Mouse (Mus musculus) c-Kit-positive CD71-positive TER-119-negative erythroid progenitor cells, embryonic 14.5 days (primary cell): ENCODE measurements around the gene Arrdc2.
"Not testable (repeated sequence)": the region's sequence is repeated elsewhere in the genome, so short reads cannot be mapped to it uniquely, and the experiment has no call there.

Source experiments
- DNase-seq: peaks from one replicate; pipeline ENCODE4 v3.0.0-alpha.2; 2013; ENCODE audit warnings: low read depth

The Arrdc2 gene

DNA sequence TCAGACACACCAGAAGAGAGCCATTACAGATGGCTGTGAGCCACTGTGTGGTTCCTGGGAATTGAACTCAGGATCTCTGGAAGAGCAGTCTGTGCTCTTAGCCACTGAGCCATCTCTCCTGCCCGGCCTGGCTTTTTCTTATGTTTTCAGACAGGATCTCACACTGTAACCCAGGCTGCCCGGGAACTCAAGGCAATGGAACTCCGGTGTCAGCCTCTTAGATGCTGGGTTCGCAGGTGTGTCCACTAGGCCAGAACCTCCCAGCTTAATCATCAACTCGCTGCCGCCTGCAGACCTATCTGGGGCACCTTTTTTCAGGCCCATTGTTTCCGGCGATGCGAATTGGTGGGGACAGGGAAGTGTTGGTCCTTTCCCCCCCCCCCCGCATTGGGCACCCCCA is 1.1 kb upstream of the Arrdc2 start:
- no peak for DNase-seq

DNA sequence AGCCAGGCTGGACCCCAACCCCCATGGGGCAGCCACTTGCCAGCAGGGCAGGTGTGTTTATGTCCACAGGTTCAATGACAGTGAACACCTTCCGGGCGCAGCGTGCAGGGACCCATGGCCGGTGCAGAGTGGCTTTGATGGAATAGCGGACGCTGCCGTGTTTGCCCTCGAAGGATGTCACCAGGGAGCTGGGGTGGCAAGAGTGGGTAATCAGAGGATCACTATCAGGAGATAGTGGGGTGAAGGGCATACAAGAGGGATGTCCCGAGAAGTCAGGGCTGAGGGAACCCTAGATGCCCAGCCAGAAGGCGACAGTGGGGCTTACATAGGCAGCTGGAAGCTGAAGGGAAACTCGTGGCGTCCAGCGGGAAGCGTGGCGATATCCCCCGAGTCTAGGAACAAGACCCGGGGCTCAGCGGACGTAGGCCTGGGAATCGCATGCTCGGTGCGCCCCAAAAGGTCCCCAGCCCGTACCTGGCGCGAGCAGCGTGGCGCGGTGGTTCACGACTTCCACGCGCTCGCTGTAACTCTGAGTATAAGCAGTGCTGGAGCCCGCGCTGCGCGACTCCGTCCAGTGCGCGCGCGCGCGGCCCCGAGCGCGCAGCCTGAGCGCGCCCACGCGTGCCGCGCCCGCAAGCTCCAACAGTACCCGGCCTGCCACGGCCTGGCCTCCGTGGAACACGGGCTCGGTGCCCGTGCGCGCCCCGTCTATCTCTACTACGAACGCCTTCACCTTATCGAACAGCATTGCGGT is 689 bp downstream of the Arrdc2 start:
- no peak for DNase-seq

GRCm38 (mm10) chr8:70836666-70837065 is 2.9 kb downstream of the Arrdc2 start:
- DNase-seq = no peak

GRCm38 (mm10) chr8:70834071-70834470 is 5.4 kb downstream of the Arrdc2 start:
- DNase-seq = no peak

DNA sequence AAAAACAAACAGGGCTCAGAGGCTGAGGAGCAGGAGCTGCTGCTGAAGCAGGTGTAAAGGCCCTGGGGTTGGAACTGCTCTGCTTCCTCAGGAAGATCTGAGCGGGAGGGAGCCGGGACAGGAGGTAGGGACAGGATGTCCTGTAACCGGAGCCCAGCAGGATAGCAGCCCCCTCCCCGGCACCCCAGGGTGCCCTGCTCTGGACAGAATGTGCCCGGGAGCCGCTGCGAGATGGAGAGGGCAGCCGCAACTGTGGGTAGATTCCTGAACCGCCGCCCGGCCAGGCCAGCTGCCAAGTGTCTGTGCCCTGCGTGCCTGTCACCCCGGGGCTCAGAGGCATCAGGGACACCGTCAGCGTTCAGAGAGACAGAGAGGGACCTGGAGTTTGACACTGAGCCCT is 6.0 kb downstream of the Arrdc2 start:
- DNase-seq = no peak

DNA sequence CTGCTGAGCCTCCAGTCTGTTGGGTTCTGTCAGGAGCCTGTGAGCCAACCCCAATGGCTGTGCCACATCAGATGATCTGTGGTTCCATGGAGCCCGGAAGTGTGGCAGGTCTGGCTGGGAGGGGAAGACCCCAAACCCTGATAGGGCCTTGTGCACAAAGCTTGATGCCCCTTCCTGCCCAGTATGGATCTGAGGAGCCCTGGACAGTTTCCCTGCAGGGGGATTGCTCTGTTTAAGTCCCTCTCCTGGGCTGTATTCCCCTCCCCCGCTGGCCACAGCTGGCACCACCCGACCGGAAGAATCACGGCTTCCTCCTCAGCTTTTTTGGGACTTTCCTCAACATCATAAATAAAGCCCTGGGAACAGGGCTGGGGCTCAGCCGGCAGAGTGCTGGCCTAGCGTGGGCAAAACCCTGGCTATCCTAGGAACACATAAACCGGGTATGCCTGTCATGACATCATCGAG is 6.5 kb downstream of the Arrdc2 start:
- no peak for DNase-seq

DNA sequence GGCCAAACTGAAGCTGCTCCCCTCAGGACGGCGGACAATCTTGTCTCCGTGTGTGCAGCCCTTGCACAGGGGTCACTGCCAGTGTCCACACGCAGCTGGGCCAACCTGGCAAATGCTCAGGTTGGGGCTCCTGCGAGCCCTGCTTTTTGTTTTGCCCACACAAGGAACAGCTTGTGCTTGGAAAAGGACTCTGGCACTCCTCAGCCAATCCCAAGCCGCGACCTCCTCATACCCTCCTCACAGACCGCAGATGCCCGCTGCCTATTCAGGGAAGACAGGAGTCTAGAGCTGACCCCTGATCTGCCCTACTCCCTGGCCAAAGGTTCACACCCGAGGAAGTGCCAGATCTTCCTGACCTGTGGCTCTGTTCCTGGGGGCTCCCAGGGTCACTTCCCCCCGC is 7.1 kb downstream of the Arrdc2 start:
- DNase-seq = no peak

- no peak for DNase-seq
Observed at GRCm38 (mm10) chr8:70831517-70831916, 8.0 kb downstream of the Arrdc2 start.

GRCm38 (mm10) chr8:70827796-70828195 is 11.7 kb downstream of the Arrdc2 start:
- no peak for DNase-seq

DNA sequence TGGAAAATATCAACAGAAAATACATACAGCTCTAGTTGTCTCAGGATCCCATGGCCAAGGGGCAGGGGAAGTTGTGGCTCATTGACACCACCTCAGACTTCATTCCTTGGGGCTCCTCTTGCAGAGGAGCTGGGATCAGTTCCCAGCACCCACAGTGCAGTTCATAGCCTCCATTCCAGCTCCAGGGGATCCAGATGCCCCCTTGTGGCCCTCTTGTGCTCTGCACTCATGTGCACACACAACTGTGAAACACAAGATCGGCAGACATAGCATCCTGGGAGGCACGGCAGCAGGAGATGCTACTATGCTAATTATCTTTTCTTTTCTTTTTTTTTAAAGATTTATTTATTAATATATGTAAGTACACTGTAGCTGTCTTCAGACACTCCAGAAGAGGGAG is 12.5 kb downstream of the Arrdc2 start:
- DNase-seq = no peak

DNA sequence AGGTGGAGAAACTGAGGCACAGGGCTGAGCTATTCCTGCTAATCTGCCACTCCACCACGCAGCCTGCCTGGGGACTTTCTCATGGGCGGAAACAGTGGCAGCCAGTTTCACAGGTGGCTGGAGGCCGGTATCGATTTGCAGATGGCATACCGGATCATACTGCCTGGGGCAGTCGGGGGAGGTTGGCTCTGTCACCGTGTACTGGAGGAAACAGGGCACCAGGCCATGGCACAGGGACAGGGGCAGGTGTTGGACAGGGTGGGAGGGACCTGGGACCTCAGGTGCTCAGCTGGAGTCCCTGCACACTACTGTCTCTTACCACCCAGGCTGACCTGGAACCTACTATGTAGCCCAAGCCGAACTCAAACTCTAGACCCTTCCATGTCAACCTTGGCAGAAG is 13.7 kb downstream of the Arrdc2 start:
- no peak for DNase-seq

DNA sequence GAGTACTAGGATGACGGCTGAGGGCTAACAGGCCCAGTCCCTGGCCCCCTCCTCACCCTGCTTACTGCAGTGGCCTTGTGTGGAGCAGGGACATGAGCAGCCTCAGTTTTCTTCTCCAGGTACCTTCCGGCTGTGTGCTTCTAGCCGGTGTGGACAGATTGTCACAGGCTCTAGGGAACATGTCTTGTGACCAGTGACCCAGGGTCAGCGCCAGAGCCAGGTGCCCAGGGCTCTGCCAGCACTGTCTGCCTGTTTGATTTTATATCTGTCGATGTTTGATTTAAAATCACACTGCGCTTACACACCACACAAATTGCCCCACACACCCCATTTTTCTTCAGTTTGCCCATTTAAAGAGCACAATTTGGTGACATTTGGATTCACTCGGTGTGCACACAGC is 15.7 kb downstream of the Arrdc2 start:
- DNase-seq = no peak

GRCm38 (mm10) chr8:70822594-70822993 is 16.9 kb downstream of the Arrdc2 start:
- DNase-seq = not testable (repeated sequence)

DNA sequence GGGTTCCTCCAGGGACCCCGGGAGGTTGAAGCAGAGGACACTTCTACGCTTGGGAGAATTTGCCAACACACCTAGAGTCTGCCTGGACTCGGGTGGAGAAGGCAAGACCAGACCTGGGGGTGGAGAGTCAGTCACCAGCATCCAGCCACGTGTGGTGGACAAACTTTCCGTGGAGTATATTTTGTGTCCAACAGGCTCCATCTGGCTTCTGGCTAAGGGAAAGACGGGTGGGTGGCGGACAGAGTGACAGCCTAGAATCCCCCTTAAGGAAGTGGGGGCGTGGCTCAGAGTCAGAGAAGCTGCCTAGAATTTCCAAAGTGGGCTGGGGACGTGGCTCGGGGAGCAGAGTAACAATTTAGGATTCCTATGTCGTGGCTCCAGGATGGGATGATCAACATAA is 17.5 kb downstream of the Arrdc2 start:
- no peak for DNase-seq

- DNase-seq = no peak
Observed at GRCm38 (mm10) chr8:70821399-70821962, 18.0 kb downstream of the Arrdc2 start.

DNA sequence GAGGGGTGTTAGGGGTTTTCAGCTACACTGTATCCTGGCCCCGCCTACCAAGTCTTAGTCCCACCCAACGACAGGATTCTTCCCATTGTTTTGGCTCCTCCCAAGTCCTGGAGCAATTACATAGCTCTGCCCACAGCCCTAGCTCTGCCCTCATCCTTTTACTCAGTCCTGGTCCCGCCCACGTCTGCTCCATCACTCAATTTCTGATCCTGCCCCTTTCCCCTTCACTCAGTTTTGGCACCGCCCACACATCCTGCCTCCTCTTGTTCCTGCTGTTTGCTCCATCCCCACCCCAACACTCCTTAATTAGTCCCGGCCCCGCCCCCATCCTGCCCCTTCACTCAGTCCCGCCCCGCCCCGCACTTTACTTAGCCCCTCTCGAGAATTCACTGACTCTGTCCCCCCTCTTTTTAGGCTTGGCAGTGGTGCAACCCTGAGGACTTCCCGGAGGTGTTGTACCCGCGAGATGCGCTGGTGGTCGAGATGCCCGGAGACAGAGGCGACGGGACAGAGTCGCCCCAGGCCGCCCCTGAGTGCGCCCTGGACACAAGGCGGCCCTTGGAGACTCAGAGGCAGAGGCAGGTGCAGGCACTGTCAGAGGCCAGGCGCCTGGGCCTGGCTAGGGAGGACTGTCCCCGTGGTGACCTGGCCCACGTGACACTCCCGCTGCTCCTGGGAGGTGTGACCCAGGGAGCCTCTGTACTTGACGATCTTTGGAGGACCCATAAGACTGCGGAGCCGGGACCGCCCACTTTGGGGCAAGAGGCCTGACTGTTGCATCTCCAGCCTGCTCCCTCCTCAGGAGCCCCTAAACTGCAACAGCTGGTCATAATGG is 19.2 kb downstream of the Arrdc2 start:
- no peak for DNase-seq

DNA sequence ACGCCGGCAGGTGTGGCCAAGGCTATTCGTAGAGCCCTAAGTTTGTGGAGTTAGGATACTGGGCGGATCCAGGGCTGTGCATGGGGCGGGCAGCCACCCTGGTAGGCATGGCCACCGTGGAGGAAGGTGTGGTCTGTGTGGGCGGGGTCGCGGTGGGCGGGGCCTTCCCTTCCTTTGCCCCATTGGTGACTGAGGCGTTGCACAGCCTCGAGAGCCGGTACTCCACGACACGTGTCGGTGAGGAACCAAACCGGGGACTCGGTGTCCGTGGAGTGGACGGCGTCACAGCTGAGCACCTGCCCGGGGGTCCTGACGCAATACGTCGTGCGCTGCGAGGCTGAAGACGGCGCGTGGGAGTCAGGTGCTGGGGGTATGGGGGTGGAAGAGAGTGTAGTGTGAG is 22.8 kb downstream of the Arrdc2 start:
- peak; percentile 47 for DNase-seq

DNA sequence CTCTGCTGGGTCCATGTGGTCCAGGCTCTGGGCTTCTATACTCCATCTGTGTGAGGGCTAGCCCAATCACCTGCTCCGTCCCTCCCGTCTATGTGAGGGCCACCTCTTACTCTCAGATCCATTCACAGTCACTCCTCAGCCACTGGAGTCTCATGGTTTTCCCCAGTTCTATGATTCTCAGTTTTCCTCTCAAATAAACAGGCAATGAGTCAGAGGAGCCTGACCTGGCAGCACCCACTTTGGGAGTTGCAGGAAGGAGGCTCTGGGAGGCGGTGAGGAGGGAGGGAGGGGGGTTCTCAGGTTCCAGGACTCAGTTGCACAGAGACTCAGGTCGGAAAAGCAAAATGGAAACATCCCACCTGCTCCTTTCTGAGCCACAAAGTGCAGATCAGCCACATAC is 26.6 kb downstream of the Arrdc2 start:
- no peak for DNase-seq

- no peak for DNase-seq
Observed at GRCm38 (mm10) chr8:70812055-70812454, 27.5 kb downstream of the Arrdc2 start.

- DNase-seq = no peak
Observed at GRCm38 (mm10) chr8:70810962-70811680, 28.4 kb downstream of the Arrdc2 start.

GRCm38 (mm10) chr8:70808955-70809701 is 30.4 kb downstream of the Arrdc2 start:
- DNase-seq = no peak

- no peak for DNase-seq
Observed at GRCm38 (mm10) chr8:70808239-70808638, 31.3 kb downstream of the Arrdc2 start, which contains the start of gene Il12rb1. Gene Il12rb1, plus strand, starts transcription at chr8:70808449.
